9 mouse cellular contexts compared by ENCODE assay signal in the genomic region with DNA sequence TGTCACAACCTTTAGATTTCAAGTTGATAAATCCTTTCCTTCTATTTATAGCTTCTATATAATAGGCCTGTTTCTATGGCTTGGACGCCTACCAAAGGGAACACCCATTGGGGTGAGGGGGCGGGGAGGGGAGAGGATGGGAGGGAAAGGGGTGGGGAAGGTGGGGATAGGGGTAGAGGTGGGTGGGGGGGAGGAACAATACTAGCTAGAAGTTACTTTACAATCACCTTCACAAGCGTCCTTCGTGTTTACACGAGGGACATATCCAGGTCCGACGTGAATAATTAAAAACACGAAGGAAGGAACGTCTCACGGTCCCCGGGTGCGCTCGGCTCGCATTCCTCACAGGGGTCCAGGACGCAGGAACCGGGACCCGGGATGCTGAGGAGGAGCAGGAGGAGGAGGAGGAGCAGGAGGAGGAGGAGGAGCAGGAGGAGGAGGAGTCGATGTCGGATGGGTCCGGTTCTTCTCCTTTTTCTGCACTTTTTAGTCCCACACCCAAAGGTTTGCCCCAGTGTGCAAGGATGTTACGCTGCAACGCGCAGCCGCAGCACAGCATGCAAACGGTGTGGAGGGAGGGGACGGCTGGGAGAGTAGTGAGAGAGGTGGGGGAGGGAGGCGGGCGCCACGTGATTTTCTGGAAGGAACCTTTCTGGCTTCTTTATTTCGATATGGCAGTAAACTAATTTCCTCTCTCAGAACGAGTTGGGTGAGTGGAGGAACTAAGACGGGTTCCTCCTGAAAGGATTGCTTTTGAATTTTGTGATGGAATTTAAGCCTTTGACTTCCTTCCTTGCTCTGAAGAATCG. TPM values are rescaled to one million over a fixed set of nuclear protein-coding genes. Genes with fewer than 3 reads are reported as not detected.
DNase-seq lines count a peak whose midpoint lies in the region; ATAC-seq and TF ChIP-seq lines count a peak whose summit lies in the region.
"Had no signal": no experiment of that assay in that cellular context is flagged by ENCODE, and none has a peak within 500 bp of the region (broad histone marks: within the 10 kb centered on the region; RNA-seq: fewer than 3 reads in every experiment).

No protein-coding gene starts in this region.

- peaks cover 2% of the 10 kb centered on the region for H3K4me1 ChIP-seq in heart, adult 2 months (ENCODE audit: control insufficient read depth, insufficient read depth, low read length)
- H3K4me1 ChIP-seq in kidney, adult 2 months (ENCODE audit: control insufficient read depth, insufficient read depth, low read length) = peaks cover 7% of the 10 kb centered on the region; the same call in 1 of the 2 replicates
- H3K4me1 ChIP-seq in limb, embryonic 15.5 days = peaks cover 4% of the 10 kb centered on the region; the same call in 1 of the 2 replicates
- H3K4me1 ChIP-seq in midbrain, embryonic 16.5 days (ENCODE audit: control insufficient read depth, insufficient read depth, low read length) = 0 out of 2 replicates have a peak, but pooled peaks cover 4% of the 10 kb centered on the region

- peak overlapping the region; percentile 50 for H3K4me3 ChIP-seq in heart, adult 2 months
- H3K4me3 ChIP-seq in kidney, adult 2 months (ENCODE audit: insufficient read depth, low read depth, low read length) = peak overlapping the region; percentile 56
- peak overlapping the region; percentile 47 for H3K4me3 ChIP-seq in limb, embryonic 15.5 days
- peak overlapping the region; percentile 48 for H3K4me3 ChIP-seq in midbrain, embryonic 16.5 days (ENCODE audit: low read depth, low read length)

- peak; percentile 38 to 48 for DNase-seq in cerebellum, postnatal 14 days
- DNase-seq in cerebellum, adult 9-10 months = no peak
- peak; percentile 77 for DNase-seq in embryo, embryonic 9.5 days (ENCODE audit: extremely low spot score)
- peak; percentile 75 to 86 for DNase-seq in heart, adult 2 months
- DNase-seq in kidney, adult 2 months = peak; percentile 85
- DNase-seq in spleen, postnatal 36 days (ENCODE audit: low spot score in 2 of 2) = peak; percentile 91 to 94

- intact Hi-C loops in heart, adult 2 months (cut with DNase I) = loop anchor here (2.0 kb wide), 1 partner anchor 18 kb away; no protein-coding TSS in a partner anchor

- H3K27ac ChIP-seq in heart, adult 2 months = peak overlapping the region; percentile 84
- H3K27ac ChIP-seq in kidney, adult 2 months (ENCODE audit: insufficient read depth, low read depth, low read length) = peak overlapping the region; percentile 50; the same call in 1 of the 2 replicates
- H3K27ac ChIP-seq in limb, embryonic 15.5 days = peak overlapping the region; percentile 88
- H3K27ac ChIP-seq in midbrain, embryonic 16.5 days (ENCODE audit: low read length) = no peak overlapping the region

- no peak for TF ChIP-seq CTCF in heart, adult 2 months (IDR thresholded peaks at IDR 0.05)
- no peak for TF ChIP-seq CTCF in kidney, adult 2 months (conservative IDR thresholded peaks at IDR 0.05; ENCODE audit: insufficient read depth, insufficient read length, low read depth, low read length)

- 0 out of 2 replicates have a peak, but pooled peaks have one; percentile 50 for TF ChIP-seq POLR2A in heart, adult 2 months (IDR thresholded peaks at IDR 0.05; ENCODE audit: insufficient read depth, low read depth, low read length)
- no peak for TF ChIP-seq POLR2A in kidney, adult 2 months (IDR thresholded peaks at IDR 0.05; ENCODE audit: low read depth, low read length)

- ATAC-seq in limb, embryonic 15.5 days (ENCODE audit: insufficient number of reproducible peaks, low FRiP score, low TSS enrichment, low read depth) = peak; percentile 84; the same call in 1 of the 2 replicates
- peak; percentile 92 for ATAC-seq in midbrain, embryonic 16.5 days
- ATAC-seq: Patski had no signal

- H3K4me2 ChIP-seq in limb, embryonic 15.5 days = peak overlapping the region; percentile 57
- H3K4me2 ChIP-seq in midbrain, embryonic 16.5 days (ENCODE audit: low read length) = peak overlapping the region; percentile 68

- H3K79me2 ChIP-seq in heart, adult 2 months (replicated peaks; ENCODE audit: control insufficient read depth, insufficient read depth, low read length) = no peaks in the 10 kb centered on the region

- WGBS in heart, adult 2 months = 1% methylated on average over 30 of the region's 33 CpGs
- WGBS in kidney, adult 2 months = 1% methylated on average over 33 of the region's 33 CpGs
- WGBS in limb, embryonic 15.5 days = 2% methylated on average over 32 of the region's 33 CpGs
- WGBS in midbrain, embryonic 16.5 days = 2% methylated on average over 33 of the region's 33 CpGs

- no peaks in the 10 kb centered on the region for H3K9me3 ChIP-seq in limb, embryonic 15.5 days
- no peaks in the 10 kb centered on the region for H3K9me3 ChIP-seq in midbrain, embryonic 16.5 days (replicated peaks; ENCODE audit: control insufficient read depth, low read length, poor library complexity, severe bottlenecking)

- peak overlapping the region; percentile 68 for H3K9ac ChIP-seq in heart, adult 2 months (ENCODE audit: low read depth, low read length)
- H3K9ac ChIP-seq in limb, embryonic 15.5 days = peak overlapping the region; percentile 33
- peak overlapping the region; percentile 62 for H3K9ac ChIP-seq in midbrain, embryonic 16.5 days (ENCODE audit: low read depth, low read length)

- no peaks in the 10 kb centered on the region for H3K36me3 ChIP-seq in heart, adult 2 months (ENCODE audit: control insufficient read depth, insufficient read depth, low read length)
- H3K36me3 ChIP-seq in kidney, adult 2 months (ENCODE audit: control insufficient read depth, insufficient read depth, low read length) = no peaks in the 10 kb centered on the region
- H3K36me3 ChIP-seq in limb, embryonic 15.5 days = no peaks in the 10 kb centered on the region
- no peaks in the 10 kb centered on the region for H3K36me3 ChIP-seq in midbrain, embryonic 16.5 days (ENCODE audit: control insufficient read depth, insufficient read depth, low read length)

- no peaks in the 10 kb centered on the region for H3K27me3 ChIP-seq in heart, adult 2 months (ENCODE audit: control insufficient read depth, insufficient read depth, low read length)
- H3K27me3 ChIP-seq in kidney, adult 2 months (replicated peaks; ENCODE audit: control insufficient read depth, insufficient read depth, low read length) = no peaks in the 10 kb centered on the region
- H3K27me3 ChIP-seq in limb, embryonic 15.5 days = no peaks in the 10 kb centered on the region
- H3K27me3 ChIP-seq in midbrain, embryonic 16.5 days (ENCODE audit: control insufficient read depth, insufficient read depth, low read depth, low read length) = no peaks in the 10 kb centered on the region
- H3K27me3 ChIP-seq: Patski had no signal

- no peak for TF ChIP-seq EP300 in heart, adult 2 months (IDR thresholded peaks at IDR 0.05; ENCODE audit: insufficient read depth, low read depth, low read length)

RNA-seq across cellular contexts. Expression of gene Zfp217, which starts 36.5 kb away (rescaled TPM):
- total RNA-seq in heart, adult 2 months (2021) = 1 to 10 TPM; 8.9 to 9.4 TPM
- polyA plus RNA-seq in heart, adult 2 months (2012; rRNA removed) = 5.2 and 9.7 TPM in 2 replicates
- 7.0 and 8.2 TPM in 2 replicates for polyA plus RNA-seq in kidney, adult 2 months (2012; rRNA removed)
- 2.9 and 3.3 TPM in 2 replicates for polyA plus RNA-seq in limb, embryonic 15.5 days (2015; fragmentation: Nextera tagmentation; extraction: Ambion mirVana)
- polyA plus RNA-seq in midbrain, embryonic 16.5 days (2015; fragmentation: Nextera tagmentation; extraction: Ambion mirVana) = 0.87 and 1.0 TPM in 2 replicates
